Mouse (Mus musculus) stomach, postnatal 0 days (tissue): ENCODE measurements around the gene Tenm3.

Experiments used
- CTCF ChIP-seq: IDR thresholded peaks from 2 replicates; pipeline ENCODE4 v1.5.1; 2016; ENCODE audit warnings: antibody characterized with exemption, low read depth, mild to moderate bottlenecking, moderate library complexity
- EP300 ChIP-seq: optimal IDR thresholded peaks from 2 replicates; pipeline ENCODE3; 2016; ENCODE audit warnings: antibody characterized with exemption

- TF ChIP-seq CTCF (no peak), EP300 (no peak)
Observed at GRCm38 (mm10) chr8:48646110-48646509, 197.6 kb downstream of the Tenm3 start.
